Mouse (Mus musculus) frontal cortex, postnatal 36 days (tissue): ENCODE data around the gene Vmn2r43.
"Not testable (repeated sequence)": the region's sequence is repeated elsewhere in the genome, so short reads cannot be mapped to it uniquely, and the experiment has no call there.

Source experiments
- DNase-seq, 2 experiments: peaks; one replicate each; pipeline ENCODE4 v3.0.0; 2022; ENCODE audit warnings: low spot score in 2 of 2

Vmn2r43 gene

DNA sequence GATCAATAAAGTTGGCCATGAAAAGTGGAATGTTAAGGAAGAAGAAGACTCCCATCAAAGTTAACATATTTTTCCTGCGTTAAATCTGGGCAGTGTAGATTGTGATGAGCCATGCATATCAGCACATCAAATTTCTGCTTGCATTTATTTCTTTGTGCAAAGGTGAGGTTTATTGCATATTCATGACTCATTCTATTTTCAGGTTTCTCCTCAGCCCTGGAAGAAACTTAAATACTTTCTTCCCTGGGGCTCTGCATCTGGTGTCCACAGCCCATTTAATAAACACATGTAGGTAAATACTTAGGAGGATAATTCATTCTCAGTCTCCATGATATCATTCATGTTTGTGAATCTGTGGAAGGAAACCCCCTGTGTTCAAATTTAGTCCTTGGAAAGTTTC is at the start of gene Vmn2r43:
TSS of gene Vmn2r43 (minus strand) at position 101 of the 400 bp plus-strand sequence.
- not testable (repeated sequence) for DNase-seq

DNA sequence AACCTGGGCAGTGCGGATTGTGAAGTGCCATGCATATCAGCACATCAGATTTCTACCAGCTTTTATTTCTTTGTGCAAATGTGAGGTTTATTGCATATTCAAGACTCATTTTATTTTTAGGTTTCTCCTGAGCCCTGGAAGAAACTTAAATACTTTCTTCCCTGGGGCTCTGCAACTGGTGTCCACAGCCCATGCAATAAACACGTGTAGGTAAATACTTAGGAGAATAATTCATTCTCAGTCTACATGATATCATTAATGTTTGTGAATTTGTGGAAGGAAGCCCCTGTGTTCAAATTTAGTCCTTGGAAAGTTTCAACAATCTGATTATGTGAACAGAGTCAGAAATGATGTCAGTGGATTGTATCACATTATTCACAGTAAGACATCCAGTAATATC is 60.2 kb downstream of the Vmn2r43 start, which contains the start of gene Vmn2r42:
TSS of gene Vmn2r42 (minus strand) at position 101 of the 400 bp plus-strand sequence.
- not testable (repeated sequence) for DNase-seq
